Mouse (Mus musculus) liver, embryonic 12.5 days (tissue): ENCODE measurements at regions not wholly inside any gene's neighbourhood (a gene's known extent, or its start where the extent isn't known, plus 50 kb on each side); places are given as distances from the start of the nearest gene placed in this dataset.
A peak's percentile ranks its signal among the peaks of the same experiment; 100 is the strongest.

Source experiments
- ATAC-seq: fragments of 200-750 bp; cut with Nextera tagmentation; 2 replicates; pipeline ENCODE4 v1.8.0; 2017; ENCODE audit warnings: moderate number of reproducible peaks, mild to moderate bottlenecking, moderate library complexity
- H3K27ac ChIP-seq: fragments of 300-500 bp; sonication (generic); 2 replicates; pipeline ENCODE4 v1.5.1; 2016; ENCODE audit warnings: mild to moderate bottlenecking
- H3K27me3 ChIP-seq: fragments of 300-500 bp; sonication (generic); replicated peaks from 2 replicates; pipeline ENCODE4 v1.6.1; 2016; ENCODE audit warnings: mild to moderate bottlenecking, moderate library complexity
- H3K36me3 ChIP-seq: fragments of 300-500 bp; sonication (generic); 2 replicates; pipeline ENCODE4 v1.6.1; 2016; ENCODE audit warnings: mild to moderate bottlenecking, moderate library complexity
- H3K4me1 ChIP-seq: fragments of 300-500 bp; sonication (generic); 2 replicates; pipeline ENCODE4 v1.6.1; 2016
- H3K4me2 ChIP-seq: fragments of 300-500 bp; sonication (generic); 2 replicates; pipeline ENCODE4 v1.6.1; 2016; ENCODE audit warnings: mild to moderate bottlenecking, moderate library complexity
- H3K4me3 ChIP-seq: fragments of 300-500 bp; sonication (generic); 2 replicates; pipeline ENCODE4 v1.5.1; 2016; ENCODE audit warnings: mild to moderate bottlenecking, moderate library complexity
- H3K9ac ChIP-seq: fragments of 300-500 bp; sonication (generic); 2 replicates; pipeline ENCODE4 v1.6.1; 2016; ENCODE audit warnings: mild to moderate bottlenecking, moderate library complexity
- H3K9me3 ChIP-seq: fragments of 300-500 bp; sonication (generic); replicated peaks from 2 replicates; pipeline ENCODE4 v1.6.1; 2016; ENCODE audit warnings: mild to moderate bottlenecking, moderate library complexity
- WGBS: fragments of 180-500 bp; shearing (Covaris S2); methylation state at CpG from one replicate; pipeline ENCODE4 v1.1.7; 2016; ENCODE audit not compliant: insufficient replicate concordance; 5-methylcytosine and 5-hydroxymethylcytosine counted together

GRCm38 (mm10) chr3:79996803-79997202, 112.5 kb downstream of the Fam198b start:
- no peaks in the 10 kb centered on the region for H3K27me3 ChIP-seq
- peaks cover 40% of the 10 kb centered on the region for H3K4me1 ChIP-seq
- H3K36me3 ChIP-seq: no peaks in the 10 kb centered on the region
- no peak overlapping the region for H3K9ac ChIP-seq
- H3K4me2 ChIP-seq: no peak overlapping the region
- no peaks in the 10 kb centered on the region for H3K9me3 ChIP-seq
- 74% methylated on average over 3 of the region's 3 CpGs for WGBS
- H3K4me3 ChIP-seq: no peak overlapping the region
- no peak for ATAC-seq
- 0 out of 2 replicates have a peak overlapping the region, but pooled peaks have one; percentile 4 for H3K27ac ChIP-seq

- no peak for ATAC-seq
- 79% methylated on average over 6 of the region's 6 CpGs for whole genome bisulfite sequencing
- H3K9me3 ChIP-seq: no peaks in the 10 kb centered on the region
Measured at GRCm38 (mm10) chr3:80002335-80002734, 118.0 kb downstream of the Fam198b start.

GRCm38 (mm10) chr3:80003300-80004090, 119.2 kb downstream of the Fam198b start:
- no peaks in the 10 kb centered on the region for H3K36me3 ChIP-seq
- no peak overlapping the region for H3K4me3 ChIP-seq
- peaks cover 6% of the 10 kb centered on the region for H3K4me1 ChIP-seq
- H3K9me3 ChIP-seq: no peaks in the 10 kb centered on the region
- no peak for ATAC-seq
- H3K4me2 ChIP-seq: no peak overlapping the region
- no peaks in the 10 kb centered on the region for H3K27me3 ChIP-seq
- H3K27ac ChIP-seq: no peak overlapping the region
- H3K9ac ChIP-seq: no peak overlapping the region
- 59% methylated on average over 5 of the region's 5 CpGs for WGBS

More at GRCm38 (mm10) chr3:80002335-80002734, 118.0 kb downstream of the Fam198b start:
- Histone ChIP-seq H3K27ac (no peak overlapping the region), H3K4me3 (no peak overlapping the region), H3K9ac (no peak overlapping the region), H3K4me2 (no peak overlapping the region), H3K27me3 (no peaks in the 10 kb centered on the region), H3K36me3 (no peaks in the 10 kb centered on the region), H3K4me1 (peaks cover 6% of the 10 kb centered on the region)

- H3K4me1 ChIP-seq: peaks cover 6% of the 10 kb centered on the region
- H3K4me2 ChIP-seq: no peak overlapping the region
- no peak overlapping the region for H3K27ac ChIP-seq
- 73% methylated on average over 3 of the region's 3 CpGs for WGBS
- no peak overlapping the region for H3K9ac ChIP-seq
- H3K27me3 ChIP-seq: no peaks in the 10 kb centered on the region
- ATAC-seq: no peak
- H3K9me3 ChIP-seq: no peaks in the 10 kb centered on the region
- no peaks in the 10 kb centered on the region for H3K36me3 ChIP-seq
- H3K4me3 ChIP-seq: no peak overlapping the region
Measured at GRCm38 (mm10) chr3:80004556-80004955, 120.2 kb downstream of the Fam198b start.

- no peak overlapping the region for H3K4me2 ChIP-seq
- no peak overlapping the region for H3K27ac ChIP-seq
- H3K36me3 ChIP-seq: no peaks in the 10 kb centered on the region
- H3K9me3 ChIP-seq: no peaks in the 10 kb centered on the region
- no peaks in the 10 kb centered on the region for H3K27me3 ChIP-seq
- WGBS: 91% methylated on average over 3 of the region's 3 CpGs
- no peak for ATAC-seq
- H3K4me1 ChIP-seq: peaks cover 6% of the 10 kb centered on the region
- no peak overlapping the region for H3K4me3 ChIP-seq
- H3K9ac ChIP-seq: no peak overlapping the region
Measured at GRCm38 (mm10) chr3:80004966-80005365, 120.6 kb downstream of the Fam198b start.

GRCm38 (mm10) chr3:80005371-80005770, 121.0 kb downstream of the Fam198b start:
- Histone ChIP-seq H3K4me2 (no peak overlapping the region), H3K9ac (no peak overlapping the region), H3K27ac (no peak overlapping the region), H3K36me3 (no peaks in the 10 kb centered on the region), H3K4me3 (no peak overlapping the region), H3K27me3 (no peaks in the 10 kb centered on the region), H3K9me3 (no peaks in the 10 kb centered on the region), H3K4me1 (peaks cover 6% of the 10 kb centered on the region)
- no peak for ATAC-seq
- WGBS: 79% methylated on average over 5 of the region's 5 CpGs

- no peaks in the 10 kb centered on the region for H3K36me3 ChIP-seq
- H3K27me3 ChIP-seq: no peaks in the 10 kb centered on the region
- H3K4me1 ChIP-seq: peaks cover 6% of the 10 kb centered on the region
- no peaks in the 10 kb centered on the region for H3K9me3 ChIP-seq
- ATAC-seq: peak; percentile 58; the same call in 1 of the 2 replicates
- H3K9ac ChIP-seq: no peak overlapping the region
- WGBS: 12% methylated on average over 5 of the region's 5 CpGs
- H3K4me3 ChIP-seq: no peak overlapping the region
- no peak overlapping the region for H3K4me2 ChIP-seq
- no peak overlapping the region for H3K27ac ChIP-seq
Measured at GRCm38 (mm10) chr3:80006263-80006662, 121.9 kb downstream of the Fam198b start.

GRCm38 (mm10) chr3:80007006-80007405, 122.7 kb downstream of the Fam198b start:
- Histone ChIP-seq H3K27ac (no peak overlapping the region), H3K36me3 (no peaks in the 10 kb centered on the region), H3K4me1 (peaks cover 6% of the 10 kb centered on the region), H3K4me3 (no peak overlapping the region), H3K4me2 (no peak overlapping the region), H3K27me3 (no peaks in the 10 kb centered on the region), H3K9ac (no peak overlapping the region), H3K9me3 (no peaks in the 10 kb centered on the region)
- ATAC-seq: no peak
- 66% methylated on average over 4 of the region's 4 CpGs for WGBS

- H3K36me3 ChIP-seq: no peaks in the 10 kb centered on the region
- H3K4me2 ChIP-seq: no peak overlapping the region
Measured at GRCm38 (mm10) chr3:80009275-80009674, 124.9 kb downstream of the Fam198b start.

GRCm38 (mm10) chr3:80025795-80026194, 141.5 kb downstream of the Fam198b start:
- no peak overlapping the region for H3K4me3 ChIP-seq
- no peak overlapping the region for H3K4me2 ChIP-seq
- H3K9me3 ChIP-seq: no peaks in the 10 kb centered on the region
- WGBS: 69% methylated on average over 1 of the region's 1 CpGs
- no peak overlapping the region for H3K9ac ChIP-seq
- H3K4me1 ChIP-seq: no peaks in the 10 kb centered on the region
- no peaks in the 10 kb centered on the region for H3K27me3 ChIP-seq
- no peaks in the 10 kb centered on the region for H3K36me3 ChIP-seq
- no peak for ATAC-seq
- no peak overlapping the region for H3K27ac ChIP-seq

More at GRCm38 (mm10) chr3:80009275-80009674, 124.9 kb downstream of the Fam198b start:
- Histone ChIP-seq H3K4me1 (peaks cover 6% of the 10 kb centered on the region), H3K9ac (no peak overlapping the region), H3K27me3 (no peaks in the 10 kb centered on the region), H3K27ac (no peak overlapping the region), H3K4me3 (no peak overlapping the region), H3K9me3 (no peaks in the 10 kb centered on the region)
- no peak for ATAC-seq
- 72% methylated on average over 1 of the region's 1 CpGs for WGBS

GRCm38 (mm10) chr3:80033071-80033470, 148.7 kb downstream of the Fam198b start:
- Histone ChIP-seq H3K4me1 (no peaks in the 10 kb centered on the region), H3K27ac (no peak overlapping the region), H3K36me3 (no peaks in the 10 kb centered on the region), H3K9ac (no peak overlapping the region), H3K4me2 (no peak overlapping the region), H3K27me3 (no peaks in the 10 kb centered on the region), H3K9me3 (no peaks in the 10 kb centered on the region), H3K4me3 (no peak overlapping the region)
- no peak for ATAC-seq
- 63% methylated on average over 3 of the region's 3 CpGs for WGBS

- Histone ChIP-seq H3K4me2 (no peak overlapping the region), H3K9me3 (no peaks in the 10 kb centered on the region), H3K27ac (no peak overlapping the region), H3K4me1 (no peaks in the 10 kb centered on the region), H3K36me3 (no peaks in the 10 kb centered on the region), H3K4me3 (no peak overlapping the region), H3K27me3 (no peaks in the 10 kb centered on the region), H3K9ac (no peak overlapping the region)
- ATAC-seq: no peak
- WGBS: 64% methylated on average over 11 of the region's 11 CpGs
Measured at GRCm38 (mm10) chr3:80038553-80039129, 154.3 kb downstream of the Fam198b start.
